ENCODE assay signal across 23 mouse cellular contexts in genomic region chr2:6976300-6976699, GRCm38 (mm10).
A peak's percentile ranks its signal among the peaks of the same experiment; 100 is the strongest.
DNase-seq lines count a peak whose midpoint lies in the region; ATAC-seq and TF ChIP-seq lines count a peak whose summit lies in the region.
"Had no signal": no experiment of that assay in that cellular context is flagged by ENCODE, and none has a peak within 500 bp of the region (broad histone marks: within the 10 kb centered on the region; RNA-seq: fewer than 3 reads in every experiment).

No protein-coding gene starts in this region.

- TF ChIP-seq CTCF in CH12.LX (conservative IDR thresholded peaks at IDR 0.05 in 1 of 2, IDR thresholded peaks at IDR 0.05 in 1 of 2; ENCODE audit: low read depth in 2 of 2, low read length in 2 of 2) (no peak), MEL (IDR thresholded peaks at IDR 0.05 in 2 of 3, conservative IDR thresholded peaks at IDR 0.05 in 1 of 3; ENCODE audit: control insufficient read depth in 1 of 3, insufficient read depth in 1 of 3, low read depth in 2 of 3, low read length in 3 of 3, poor library complexity in 1 of 3, severe bottlenecking in 1 of 3) (no peak)
- TF ChIP-seq CTCF in midbrain, postnatal 0 days (IDR thresholded peaks at IDR 0.05), result no peak

- no peaks in the 10 kb centered on the region for H3K9me3 ChIP-seq in CH12.LX (replicated peaks; ENCODE audit: low read length)
- no peaks in the 10 kb centered on the region for H3K9me3 ChIP-seq in ES-E14 (ENCODE audit: control insufficient read depth, insufficient read depth, low read depth, low read length)
- no peaks in the 10 kb centered on the region for H3K9me3 ChIP-seq in MEL (replicated peaks; ENCODE audit: insufficient read depth, low read length)
- no peaks in the 10 kb centered on the region for H3K9me3 ChIP-seq in midbrain, postnatal 0 days (ENCODE audit: low read length)
- H3K9me3 ChIP-seq: G1E had no signal

- no peak overlapping the region for H3K4me2 ChIP-seq in CH12.LX (ENCODE audit: insufficient read depth, low read depth, poor library complexity, severe bottlenecking)
- H3K4me2 ChIP-seq in midbrain, postnatal 0 days (ENCODE audit: low read depth, low read length, poor library complexity, severe bottlenecking), result no peak overlapping the region

- 0 out of 4 replicates have a peak, but pooled peaks cover 0 to 3% of the 10 kb centered on the region in 2 experiments for H3K4me1 ChIP-seq in CH12.LX (ENCODE audit: control insufficient read depth in 1 of 2, insufficient read depth in 2 of 2)
- no peaks in the 10 kb centered on the region for H3K4me1 ChIP-seq in ES-E14 (ENCODE audit: control insufficient read depth in 2 of 2, insufficient read depth in 2 of 2, low read length in 2 of 2, poor library complexity in 1 of 2)
- no peaks in the 10 kb centered on the region; a peak in 1 of 4 replicates for H3K4me1 ChIP-seq in MEL (ENCODE audit: control insufficient read depth in 1 of 2, insufficient read depth in 2 of 2, low read length in 2 of 2)
- no peaks in the 10 kb centered on the region for H3K4me1 ChIP-seq in midbrain, postnatal 0 days (ENCODE audit: insufficient read depth, low read length)

- TF ChIP-seq EP300 in CH12.LX (IDR thresholded peaks at IDR 0.05; ENCODE audit: low read length) (no peak), MEL (IDR thresholded peaks at IDR 0.05; ENCODE audit: low read depth in 1 of 2, low read length in 2 of 2) (no peak)

- no peak overlapping the region for H3K9ac ChIP-seq in CH12.LX (ENCODE audit: insufficient read depth, low read depth)
- H3K9ac ChIP-seq in ES-E14 (ENCODE audit: insufficient read depth, low read depth, low read length, poor library complexity, severe bottlenecking), result no peak overlapping the region
- H3K9ac ChIP-seq in MEL (ENCODE audit: control insufficient read depth, low read depth, low read length, poor library complexity, severe bottlenecking), result no peak overlapping the region
- no peak overlapping the region for H3K9ac ChIP-seq in midbrain, postnatal 0 days (replicated peaks; ENCODE audit: low read length, poor library complexity, severe bottlenecking)

- 93% methylated on average over 2 of the region's 2 CpGs for WGBS in midbrain, postnatal 0 days

- H3K27me3 ChIP-seq in CH12.LX (replicated peaks) (no peaks in the 10 kb centered on the region), MEL (ENCODE audit: control insufficient read depth in 1 of 2, insufficient read depth in 2 of 2, low read length in 2 of 2) (no peaks in the 10 kb centered on the region)
- H3K27me3 ChIP-seq in midbrain, postnatal 0 days (ENCODE audit: insufficient read depth, low read length), result no peaks in the 10 kb centered on the region
- H3K27me3 ChIP-seq: Patski had no signal

- DNase-seq in CH12.LX (ENCODE audit: extremely low read depth) (no peak), ES-E14 (ENCODE audit: low read depth, low spot score) (no peak), MEL (ENCODE audit: low read depth, low spot score) (no peak)
- no peak for DNase-seq in midbrain, postnatal 0 days (ENCODE audit: low spot score)
- no peak for DNase-seq in neural tube, embryonic 10.5 days (ENCODE audit: extremely low spot score, low spot score)
- DNase-seq in retina, embryonic 14.5 days (ENCODE audit: low spot score), result no peak
- DNase-seq: adrenal gland, adult 2 months; adrenal gland, adult 8-10 months; adrenal gland, postnatal 10 days; adrenal gland, postnatal 14 days; adrenal gland, postnatal 25 days; adrenal gland, postnatal 36 days; B cell, adult 2 months; cerebellum, adult 11 months; cerebellum, adult 11-12 months; cerebellum, adult 18-20 months; cerebellum, adult 2 months; cerebellum, adult 8-10 months; cerebellum, adult 9-10 months had no signal

- dilution Hi-C loops in CH12.LX (cut with MboI; ENCODE audit: extremely low pct_ligation_motif_present, extremely low pct_unique_long_range_greater_than_20kb, low sequenced_read_pairs), result no loop called here

- ATAC-seq in midbrain, postnatal 0 days (ENCODE audit: low FRiP score), result no peak
- ATAC-seq: activated CD4-positive, CD25-positive, alpha-beta regulatory T cell, adult 4 months; CD4-positive, CD25-positive, alpha-beta regulatory T cell, adult 4 months; Patski had no signal

- H3K79me2 ChIP-seq in CH12.LX (replicated peaks; ENCODE audit: control insufficient read depth, extremely low read depth, insufficient read depth, poor library complexity, severe bottlenecking) (no peaks in the 10 kb centered on the region), MEL (ENCODE audit: control insufficient read depth, insufficient read depth, low read length, poor library complexity) (no peaks in the 10 kb centered on the region)

- H3K27ac ChIP-seq in CH12.LX (ENCODE audit: insufficient read depth, low read depth), result no peak overlapping the region
- H3K27ac ChIP-seq in ES-E14 (ENCODE audit: insufficient read depth, low read depth, low read length, poor library complexity, severe bottlenecking), result no peak overlapping the region
- no peak overlapping the region for H3K27ac ChIP-seq in MEL (ENCODE audit: control insufficient read depth, low read depth, low read length)
- no peak overlapping the region for H3K27ac ChIP-seq in midbrain, postnatal 0 days (ENCODE audit: low read depth, low read length)

- TF ChIP-seq POLR2A in CH12.LX (IDR thresholded peaks at IDR 0.05; ENCODE audit: low read depth, low read length), result no peak
- TF ChIP-seq POLR2A in MEL (IDR thresholded peaks at IDR 0.05; ENCODE audit: control insufficient read depth in 1 of 2, insufficient read depth in 1 of 2, low read depth in 1 of 2, low read length in 2 of 2, poor library complexity in 1 of 2), result no peak

- no peaks in the 10 kb centered on the region for H3K36me3 ChIP-seq in CH12.LX (replicated peaks in 1 of 2; ENCODE audit: control insufficient read depth in 1 of 2, insufficient read depth in 1 of 2, low read length in 1 of 2)
- H3K36me3 ChIP-seq in ES-E14 (ENCODE audit: control insufficient read depth, insufficient read depth, low read length, poor library complexity, severe bottlenecking), result no peaks in the 10 kb centered on the region
- no peaks in the 10 kb centered on the region for H3K36me3 ChIP-seq in MEL (ENCODE audit: control insufficient read depth in 1 of 2, insufficient read depth in 2 of 2, low read length in 2 of 2)
- H3K36me3 ChIP-seq in midbrain, postnatal 0 days (ENCODE audit: insufficient read depth, low read length), result no peaks in the 10 kb centered on the region
- H3K36me3 ChIP-seq: G1E had no signal

- H3K4me3 ChIP-seq in CH12.LX (replicated peaks in 1 of 3; ENCODE audit: low read depth in 2 of 3, low read length in 2 of 3, poor library complexity in 1 of 3) (no peak overlapping the region), ES-E14 (ENCODE audit: insufficient read depth in 1 of 2, low read depth in 1 of 2, low read length in 2 of 2, poor library complexity in 1 of 2, severe bottlenecking in 1 of 2) (no peak overlapping the region), MEL (ENCODE audit: control insufficient read depth in 1 of 2, insufficient read depth in 1 of 2, low read depth in 2 of 2, low read length in 2 of 2) (no peak overlapping the region)
- H3K4me3 ChIP-seq in midbrain, postnatal 0 days (ENCODE audit: low read depth, low read length), result no peak overlapping the region

- TF ChIP-seq RAD21 in CH12.LX (IDR thresholded peaks at IDR 0.05; ENCODE audit: low read depth, low read length) (no peak), MEL (IDR thresholded peaks at IDR 0.05; ENCODE audit: low read depth, low read length) (no peak)

- in situ Hi-C loops in CH12.LX (cut with MboI; ENCODE audit: low pct_ligation_motif_present, low pct_unique_long_range_greater_than_20kb, low sequenced_read_pairs) (no loop called here), ES-E14 (cut with MboI; ENCODE audit: low sequenced_read_pairs in 2 of 2, unreplicated experiment in 2 of 2) (no loop called here)

TF ChIP-seq in CH12.LX, 34 proteins besides CTCF, POLR2A, EP300 and RAD21:
- no peak for TF ChIP-seq ZNF384 (IDR thresholded peaks at IDR 0.05; ENCODE audit: low read depth, low read length)
- peak; percentile 92 for TF ChIP-seq MAFK (IDR thresholded peaks at IDR 0.05; ENCODE audit: insufficient replicate concordance, low read length)
- no peak for TF ChIP-seq TCF12 (IDR thresholded peaks at IDR 0.05; ENCODE audit: low read depth, low read length)

TF ChIP-seq in ES-E14, 5 proteins besides CTCF, POLR2A, EP300 and RAD21:
- TF ChIP-seq HCFC1 (IDR thresholded peaks at IDR 0.05; ENCODE audit: borderline replicate concordance, insufficient read depth, low read length) (no peak), CHD2 (IDR thresholded peaks at IDR 0.05; ENCODE audit: low read depth, low read length) (no peak), MAFK (IDR thresholded peaks at IDR 0.05; ENCODE audit: insufficient read depth, low read depth, low read length) (peak; percentile 72)
TF ChIP-seq in ES-E14: peak in this region for 1.

TF ChIP-seq in MEL, 35 proteins besides CTCF, POLR2A, EP300 and RAD21:
- TF ChIP-seq MAFK (IDR thresholded peaks at IDR 0.05; ENCODE audit: borderline replicate concordance, low read depth, low read length) (peak; percentile 25; the same call in 1 of the 2 replicates), CHD1 (IDR thresholded peaks at IDR 0.05; ENCODE audit: low read depth, low read length) (no peak)

Comparison
In these comparisons a context has a peak if more than half of its experiments do, and no peak if none do; other contexts are left out.
1. Of the 35 proteins assayed by ChIP-seq in both MEL and CH12.LX: peak only in MEL: none; only in CH12.LX: none; in both: MAFK; in neither: 34.